Mouse (Mus musculus): ENCODE results near the gene Olfr1181.
"Not testable (repeated sequence)": the region's sequence is repeated elsewhere in the genome, so short reads cannot be mapped to it uniquely, and the experiment has no call there.

Gene Olfr1181

DNA sequence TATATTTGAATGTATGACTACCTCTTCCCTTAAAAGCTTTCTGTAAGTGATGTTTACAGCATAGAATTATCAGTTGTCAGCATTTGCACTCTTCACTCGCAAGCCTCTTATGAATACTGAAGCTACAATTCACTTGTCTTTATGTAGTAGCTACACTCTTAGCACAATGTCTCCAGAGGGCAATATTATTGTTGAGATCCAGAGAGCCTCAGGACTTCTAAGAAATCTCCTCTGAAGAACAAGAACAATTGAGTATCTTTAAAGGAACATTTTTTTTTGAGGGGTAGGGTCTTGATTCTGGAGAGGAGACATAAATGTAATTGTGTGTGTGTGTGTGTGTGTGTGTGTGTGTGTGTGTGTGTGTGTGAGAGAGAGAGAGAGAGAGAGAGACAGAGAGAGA, at the start of gene Olfr1181:
Gene Olfr1181 (minus strand): TSS at position 101 of the 400 bp plus-strand sequence.
- no peak for DNase-seq (ENCODE audit: extremely low read depth, low read depth, low spot score)

GRCm38 (mm10) chr2:88454567-88454966, 28.6 kb upstream of the Olfr1181 start, which contains the start of gene Olfr1183:
Gene Olfr1183 (plus strand): TSS chr2:88454867.
- DNase-seq (ENCODE audit: extremely low read depth, low read depth, low spot score): not testable (repeated sequence)

DNA sequence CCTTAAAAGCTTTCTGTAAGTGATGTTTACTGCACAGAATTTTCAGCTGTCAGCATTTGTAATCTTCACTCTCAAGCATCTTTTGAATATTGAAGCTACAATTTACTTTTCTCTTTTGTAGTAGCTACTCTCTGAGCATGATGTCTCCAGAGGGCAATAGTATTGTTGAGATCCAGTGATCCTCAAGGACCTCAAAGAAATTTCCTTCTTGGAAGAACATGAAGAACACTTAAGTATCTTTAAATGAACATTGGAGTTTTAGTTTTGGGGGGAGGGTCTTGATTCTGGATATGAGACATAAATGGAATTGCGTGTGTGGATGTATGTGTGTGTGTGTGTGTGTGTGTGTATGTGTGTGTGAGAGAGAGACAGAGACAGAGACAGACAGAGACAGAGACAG, 23.1 kb upstream of the Olfr1181 start, which contains the start of gene Gm13757:
Gene Gm13757 (minus strand): TSS at position 101 of the 400 bp plus-strand sequence.
- DNase-seq (ENCODE audit: extremely low read depth, low read depth, low spot score): no peak

GRCm38 (mm10) chr2:88419051-88419450, 6.9 kb downstream of the Olfr1181 start, which contains the start of gene Olfr1180:
Gene Olfr1180 (minus strand): TSS chr2:88419151.
- DNase-seq (ENCODE audit: extremely low read depth, low read depth, low spot score): no peak

DNA sequence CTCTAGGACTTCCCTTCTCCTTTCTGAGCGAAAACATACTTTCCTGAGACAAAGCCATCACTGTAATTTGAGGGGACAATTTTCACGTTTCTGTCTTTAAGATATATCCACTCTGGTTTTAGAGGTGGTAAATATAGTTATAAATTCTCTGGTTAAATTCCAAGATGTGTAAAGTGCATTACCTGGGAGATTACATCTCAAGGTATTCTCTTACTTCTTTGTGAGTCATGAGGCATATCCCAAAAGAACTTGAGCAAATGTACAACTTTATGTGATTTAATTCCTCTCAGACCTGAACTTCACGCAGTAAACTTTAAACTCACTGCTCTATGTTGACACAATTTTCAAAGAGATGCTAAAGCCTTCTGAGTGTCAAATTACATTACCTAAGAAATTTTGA, 19.6 kb downstream of the Olfr1181 start, which contains the start of gene Olfr1179:
Gene Olfr1179 (minus strand): TSS at position 101 of the 400 bp plus-strand sequence.
- DNase-seq (ENCODE audit: extremely low read depth, low read depth, low spot score): no peak

DNA sequence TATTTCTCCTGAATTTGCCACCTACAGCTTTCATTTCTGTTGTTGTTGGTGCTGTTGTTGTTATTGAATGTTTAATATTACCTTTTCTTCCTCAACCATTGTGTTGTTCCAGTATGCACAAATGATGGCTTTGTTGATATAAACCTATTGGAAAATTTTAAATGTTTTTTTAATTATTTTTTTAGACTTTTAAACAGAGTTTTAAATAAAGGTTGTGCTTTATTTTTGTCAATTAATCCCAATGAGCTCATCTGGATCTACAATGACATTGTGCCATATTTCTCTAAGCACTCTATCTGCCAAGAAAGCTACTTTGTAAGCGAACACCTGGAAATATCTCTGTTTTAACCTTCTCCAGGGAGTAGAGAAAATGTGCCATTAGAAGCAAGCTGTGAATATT, 39.2 kb downstream of the Olfr1181 start, which contains the start of gene Olfr1178:
Gene Olfr1178 (plus strand): TSS at position 301 of the 400 bp plus-strand sequence.
- DNase-seq (ENCODE audit: extremely low read depth, low read depth, low spot score): no peak

Measured in fat pad, adult 2 months (tissue).